Comparison of ENCODE assay signal across 40 mouse cellular contexts in genomic region chr2:89912616-89913015, GRCm38 (mm10). TPM values are rescaled to one million over a fixed set of nuclear protein-coding genes. Genes with fewer than 3 reads are reported as not detected.
"Had no signal": no experiment of that assay in that cellular context is flagged by ENCODE, and none has a peak within 500 bp of the region (broad histone marks: within the 10 kb centered on the region; RNA-seq: fewer than 3 reads in every experiment).

No protein-coding gene starts in this region.

RNA-seq across cellular contexts. Expression of gene Olfr1258, which starts 14.5 kb away (rescaled TPM):
- total RNA-seq: left cerebral cortex, postnatal 14 days; left cerebral cortex, postnatal 25 days; left cerebral cortex, postnatal 36 days; left cerebral cortex, postnatal 4 days; liver, adult 2 months; megakaryocyte progenitor cell, adult 5-6 weeks; megakaryocyte, adult 5-6 weeks; megakaryocyte-erythroid progenitor cell, adult 5-6 weeks; midbrain, postnatal 0 days; monocyte, adult 5-6 weeks had no signal
- polyA plus RNA-seq: limb, embryonic 10.5 days; limb, embryonic 11.5 days; limb, embryonic 12.5 days; limb, embryonic 13.5 days; limb, embryonic 14.5 days; limb, embryonic 15.5 days; liver, adult 2 months; liver, embryonic 11.5 days; liver, embryonic 12.5 days; liver, embryonic 13.5 days; liver, embryonic 14.5 days; liver, embryonic 15.5 days; liver, embryonic 16.5 days; liver, postnatal 0 days; lung, adult 2 months; lung, embryonic 14.5 days; lung, embryonic 15.5 days; lung, embryonic 16.5 days; lung, postnatal 0 days; macrophage; midbrain, embryonic 10.5 days; midbrain, embryonic 11.5 days; midbrain, embryonic 12.5 days; midbrain, embryonic 13.5 days; midbrain, embryonic 14.5 days; midbrain, embryonic 15.5 days; midbrain, embryonic 16.5 days; midbrain, postnatal 0 days; neural tube, embryonic 11.5 days; neural tube, embryonic 12.5 days; neural tube, embryonic 13.5 days had no signal

RNA-seq across cellular contexts. Expression of gene Olfr1257, which starts 34.4 kb away (rescaled TPM):
- total RNA-seq: left cerebral cortex, postnatal 14 days; left cerebral cortex, postnatal 25 days; left cerebral cortex, postnatal 36 days; left cerebral cortex, postnatal 4 days; liver, adult 2 months; megakaryocyte progenitor cell, adult 5-6 weeks; megakaryocyte, adult 5-6 weeks; megakaryocyte-erythroid progenitor cell, adult 5-6 weeks; midbrain, postnatal 0 days; monocyte, adult 5-6 weeks had no signal
- polyA plus RNA-seq: limb, embryonic 10.5 days; limb, embryonic 11.5 days; limb, embryonic 12.5 days; limb, embryonic 13.5 days; limb, embryonic 14.5 days; limb, embryonic 15.5 days; liver, adult 2 months; liver, embryonic 11.5 days; liver, embryonic 12.5 days; liver, embryonic 13.5 days; liver, embryonic 14.5 days; liver, embryonic 15.5 days; liver, embryonic 16.5 days; liver, postnatal 0 days; lung, adult 2 months; lung, embryonic 14.5 days; lung, embryonic 15.5 days; lung, embryonic 16.5 days; lung, postnatal 0 days; macrophage; midbrain, embryonic 10.5 days; midbrain, embryonic 11.5 days; midbrain, embryonic 12.5 days; midbrain, embryonic 13.5 days; midbrain, embryonic 14.5 days; midbrain, embryonic 15.5 days; midbrain, embryonic 16.5 days; midbrain, postnatal 0 days; myocyte; neural tube, embryonic 11.5 days; neural tube, embryonic 12.5 days; neural tube, embryonic 13.5 days had no signal

RNA-seq across cellular contexts. Expression of gene Olfr1259, which starts 35.8 kb away (rescaled TPM):
- total RNA-seq: left cerebral cortex, postnatal 14 days; left cerebral cortex, postnatal 25 days; left cerebral cortex, postnatal 36 days; left cerebral cortex, postnatal 4 days; liver, adult 2 months; megakaryocyte progenitor cell, adult 5-6 weeks; megakaryocyte-erythroid progenitor cell, adult 5-6 weeks; midbrain, postnatal 0 days; monocyte, adult 5-6 weeks had no signal
- polyA plus RNA-seq: limb, embryonic 10.5 days; limb, embryonic 11.5 days; limb, embryonic 12.5 days; limb, embryonic 13.5 days; limb, embryonic 14.5 days; limb, embryonic 15.5 days; liver, adult 2 months; liver, embryonic 11.5 days; liver, embryonic 12.5 days; liver, embryonic 13.5 days; liver, embryonic 14.5 days; liver, embryonic 15.5 days; liver, embryonic 16.5 days; liver, postnatal 0 days; lung, adult 2 months; lung, embryonic 14.5 days; lung, embryonic 15.5 days; lung, embryonic 16.5 days; lung, postnatal 0 days; macrophage; midbrain, embryonic 10.5 days; midbrain, embryonic 11.5 days; midbrain, embryonic 12.5 days; midbrain, embryonic 13.5 days; midbrain, embryonic 14.5 days; midbrain, embryonic 15.5 days; midbrain, embryonic 16.5 days; midbrain, postnatal 0 days; neural tube, embryonic 11.5 days; neural tube, embryonic 12.5 days; neural tube, embryonic 13.5 days had no signal
